Mouse (Mus musculus) liver, embryonic 13.5 days (tissue): ENCODE data around the gene Sesn2. TPM values are rescaled to one million over a fixed set of nuclear protein-coding genes. Genes with fewer than 3 reads are reported as not detected.
"Not testable (repeated sequence)": the region's sequence is repeated elsewhere in the genome, so short reads cannot be mapped to it uniquely, and the experiment has no call there.

Experiments used
- ATAC-seq: fragments of 200-750 bp; cut with Nextera tagmentation; 2 replicates; pipeline ENCODE4 v1.8.0; 2017; ENCODE audit warnings: low read depth, mild to moderate bottlenecking, moderate number of reproducible peaks, moderate library complexity
- DNase-seq: peaks from one replicate; pipeline ENCODE4 v3.0.0; 2022
- H3K27ac ChIP-seq: fragments of 300-500 bp; sonication (generic); 2 replicates; pipeline ENCODE4 v1.5.1; 2015; ENCODE audit warnings: moderate library complexity, mild to moderate bottlenecking, inconsistent platforms
- H3K27me3 ChIP-seq: fragments of 300-500 bp; sonication (generic); 2 replicates; pipeline ENCODE4 v1.6.1; 2015; ENCODE audit warnings: mild to moderate bottlenecking, inconsistent platforms
- H3K36me3 ChIP-seq: fragments of 300-500 bp; sonication (generic); 2 replicates; pipeline ENCODE4 v1.6.1; 2015; ENCODE audit warnings: mild to moderate bottlenecking, inconsistent platforms
- H3K4me1 ChIP-seq: fragments of 300-500 bp; sonication (generic); replicated peaks from 2 replicates; pipeline ENCODE4 v1.6.1; 2015; ENCODE audit warnings: inconsistent platforms
- H3K4me2 ChIP-seq: fragments of 300-500 bp; sonication (generic); 2 replicates; pipeline ENCODE4 v1.6.1; 2015; ENCODE audit warnings: inconsistent platforms, mild to moderate bottlenecking, moderate library complexity
- H3K4me3 ChIP-seq: fragments of 300-500 bp; sonication (generic); replicated peaks from 2 replicates; pipeline ENCODE4 v1.5.1; 2015; ENCODE audit warnings: mild to moderate bottlenecking, inconsistent platforms
- H3K9ac ChIP-seq: fragments of 300-500 bp; sonication (generic); 2 replicates; pipeline ENCODE4 v1.6.1; 2015; ENCODE audit warnings: mild to moderate bottlenecking, inconsistent platforms
- H3K9me3 ChIP-seq: fragments of 300-500 bp; sonication (generic); replicated peaks from 2 replicates; pipeline ENCODE4 v1.6.1; 2016; ENCODE audit warnings: inconsistent platforms
- WGBS: fragments of 180-500 bp; shearing (Covaris S2); methylation state at CpG from one replicate; pipeline ENCODE4 v1.1.7; 2015; ENCODE audit not compliant: insufficient replicate concordance; 5-methylcytosine and 5-hydroxymethylcytosine counted together
- polyA plus RNA-seq: library from polyadenylated mRNA; unstranded; fragments of >200 nt; fragmentation: Nextera tagmentation; extraction: Ambion mirVana; gene quantifications from 2 replicates; pipeline ENCODE4 v1.2.1, GENCODE M21; 2015

Sesn2 gene
- 7.0 TPM in 2 replicates for polyA plus RNA-seq

DNA sequence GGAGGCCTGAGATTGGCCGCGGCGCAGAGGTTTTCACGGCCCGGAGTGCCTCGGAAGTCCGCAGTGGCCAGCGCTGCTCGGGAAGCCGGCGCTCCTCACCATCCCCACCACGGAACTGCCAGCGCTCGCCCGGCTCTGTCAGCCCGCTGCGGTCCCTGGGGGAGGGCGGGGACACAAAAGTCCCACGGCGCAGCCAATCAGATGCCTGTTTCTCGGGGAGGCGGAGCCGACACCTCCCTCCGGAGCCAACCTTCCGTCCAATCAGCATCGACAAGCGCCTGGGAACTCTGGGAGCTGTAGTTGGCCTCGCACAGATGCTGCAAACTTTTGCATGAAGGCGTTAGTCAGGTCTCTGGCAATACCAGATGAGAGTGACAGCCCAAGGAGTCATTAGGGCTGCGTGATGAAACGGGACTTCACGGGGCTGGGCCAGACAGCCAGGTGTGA is at the start of gene Sesn2:
TSS of gene Sesn2 (minus strand) at position 150 of the 447 bp plus-strand sequence.
- no peaks in the 10 kb centered on the region for H3K36me3 ChIP-seq
- DNase-seq: peak; percentile 98
- no peaks in the 10 kb centered on the region for H3K27me3 ChIP-seq
- WGBS: under 1% methylated on average over 32 of the region's 32 CpGs
- ATAC-seq: peak; percentile 92
- H3K4me1 ChIP-seq: peaks cover 86% of the 10 kb centered on the region
- peak within 1 kb of the TSS; percentile 91 for H3K9ac ChIP-seq
- H3K4me2 ChIP-seq: peak within 1 kb of the TSS; percentile 93
- peak within 1 kb of the TSS; percentile 89 for H3K4me3 ChIP-seq
- peak within 1 kb of the TSS; percentile 87 for H3K27ac ChIP-seq
- no peaks in the 10 kb centered on the region for H3K9me3 ChIP-seq

- DNase-seq, H3K9ac ChIP-seq, H3K9me3 ChIP-seq, H3K4me3 ChIP-seq, H3K27me3 ChIP-seq, H3K4me2 ChIP-seq, H3K27ac ChIP-seq, ATAC-seq: not testable (repeated sequence)
- WGBS: 78% methylated on average over 7 of the region's 7 CpGs
- peaks cover 38% of the 10 kb centered on the region for H3K36me3 ChIP-seq
- peaks cover 28% of the 10 kb centered on the region for H3K4me1 ChIP-seq
Measured at GRCm38 (mm10) chr4:132555550-132555949, 45.2 kb upstream of the Sesn2 start.

GRCm38 (mm10) chr4:132554653-132555052 is 44.4 kb upstream of the Sesn2 start:
- Histone ChIP-seq H3K27ac (peak overlapping the region; percentile 39; the same call in 1 of the 2 replicates), H3K27me3 (no peaks in the 10 kb centered on the region), H3K4me3 (no peak overlapping the region), H3K36me3 (peaks cover 47% of the 10 kb centered on the region), H3K4me1 (peaks cover 28% of the 10 kb centered on the region), H3K9ac (no peak overlapping the region), H3K9me3 (no peaks in the 10 kb centered on the region), H3K4me2 (no peak overlapping the region)
- WGBS: 40% methylated on average over 8 of the region's 8 CpGs
- peak; percentile 41 for ATAC-seq
- no peak for DNase-seq

- Histone ChIP-seq H3K4me1 (peaks cover 28% of the 10 kb centered on the region), H3K4me2 (no peak overlapping the region), H3K27ac (peak overlapping the region; percentile 39; the same call in 1 of the 2 replicates), H3K27me3 (no peaks in the 10 kb centered on the region), H3K9ac (no peak overlapping the region), H3K9me3 (no peaks in the 10 kb centered on the region), H3K36me3 (peaks cover 51% of the 10 kb centered on the region), H3K4me3 (no peak overlapping the region)
- 76% methylated on average over 5 of the region's 5 CpGs for WGBS
- ATAC-seq: peak; percentile 13; the same call in 1 of the 2 replicates
- DNase-seq: no peak
Measured at GRCm38 (mm10) chr4:132554221-132554620, 43.9 kb upstream of the Sesn2 start.

- no peak overlapping the region; the same call in 1 of the 2 replicates for H3K27ac ChIP-seq
- no peaks in the 10 kb centered on the region for H3K27me3 ChIP-seq
- H3K4me1 ChIP-seq: peaks cover 6% of the 10 kb centered on the region; the same call in 1 of the 2 replicates
- no peak overlapping the region for H3K4me3 ChIP-seq
- H3K9me3 ChIP-seq: no peaks in the 10 kb centered on the region
- DNase-seq (no peak), ATAC-seq (peak; percentile 77)
- WGBS: 38% methylated on average over 8 of the region's 8 CpGs
- peaks cover 98% of the 10 kb centered on the region for H3K36me3 ChIP-seq
- no peak overlapping the region for H3K4me2 ChIP-seq
- no peak overlapping the region for H3K9ac ChIP-seq
Measured at GRCm38 (mm10) chr4:132545851-132546250, 35.5 kb upstream of the Sesn2 start.

DNA sequence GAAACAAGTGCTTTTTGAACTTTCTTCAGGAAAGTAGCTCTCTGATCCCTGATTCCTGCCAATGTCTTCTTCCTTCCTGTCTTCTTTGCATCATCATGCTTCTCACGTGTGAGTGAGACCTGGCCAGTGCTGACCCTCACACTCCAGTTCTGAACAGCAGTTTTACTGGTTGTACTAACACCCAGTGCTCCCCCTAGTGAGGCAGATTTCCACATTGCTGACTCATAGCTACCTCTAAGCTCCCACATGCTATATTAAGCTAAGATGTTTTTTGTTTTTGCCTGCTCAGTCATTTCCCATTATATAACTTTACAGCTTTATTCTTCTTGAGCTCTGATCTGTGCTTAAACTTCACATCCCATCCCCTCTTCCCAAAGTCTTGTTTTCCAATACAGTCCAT is 32.4 kb upstream of the Sesn2 start:
- H3K4me1 ChIP-seq: peaks cover 27% of the 10 kb centered on the region
- ATAC-seq (no peak), DNase-seq (no peak)
- H3K9ac ChIP-seq: no peak overlapping the region
- H3K4me3 ChIP-seq: no peak overlapping the region
- 38% methylated on average over 1 of the region's 1 CpGs for WGBS
- no peaks in the 10 kb centered on the region for H3K27me3 ChIP-seq
- no peak overlapping the region for H3K27ac ChIP-seq
- peaks cover 95% of the 10 kb centered on the region for H3K36me3 ChIP-seq
- no peak overlapping the region for H3K4me2 ChIP-seq
- no peaks in the 10 kb centered on the region for H3K9me3 ChIP-seq

DNA sequence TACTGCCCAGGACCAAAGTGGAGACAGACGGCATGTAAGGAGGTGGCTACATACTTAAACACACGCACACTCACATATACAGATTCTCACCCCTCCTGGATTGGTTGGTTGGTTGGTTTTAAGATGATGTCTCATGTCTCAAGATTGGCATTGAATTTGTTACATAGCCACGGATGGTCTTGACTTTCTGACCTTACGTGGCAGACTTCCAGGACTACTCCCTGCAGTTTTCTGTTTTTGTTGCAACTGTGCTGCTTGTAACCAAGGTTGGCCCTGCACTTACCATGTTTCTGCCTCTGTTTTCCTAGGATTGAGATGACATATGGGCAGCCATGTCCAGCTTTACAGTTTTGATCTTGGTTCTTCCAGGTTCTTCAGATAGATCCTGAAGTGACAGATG is 31.1 kb upstream of the Sesn2 start:
- 88% methylated on average over 4 of the region's 4 CpGs for WGBS
- H3K4me3 ChIP-seq: no peak overlapping the region
- H3K4me2 ChIP-seq: no peak overlapping the region
- no peaks in the 10 kb centered on the region for H3K27me3 ChIP-seq
- peaks cover 92% of the 10 kb centered on the region for H3K36me3 ChIP-seq
- ATAC-seq (no peak), DNase-seq (no peak)
- H3K9ac ChIP-seq: no peak overlapping the region
- peaks cover 40% of the 10 kb centered on the region for H3K4me1 ChIP-seq
- H3K27ac ChIP-seq: no peak overlapping the region
- H3K9me3 ChIP-seq: no peaks in the 10 kb centered on the region

- Histone ChIP-seq H3K27me3 (no peaks in the 10 kb centered on the region), H3K36me3 (peaks cover 73% of the 10 kb centered on the region), H3K27ac (no peak overlapping the region), H3K9me3 (no peaks in the 10 kb centered on the region), H3K9ac (no peak overlapping the region; the same call in 1 of the 2 replicates), H3K4me2 (no peak overlapping the region), H3K4me3 (no peak overlapping the region), H3K4me1 (peaks cover 50% of the 10 kb centered on the region)
- DNase-seq: no peak
- 86% methylated on average over 5 of the region's 5 CpGs for WGBS
- no peak for ATAC-seq
Measured at GRCm38 (mm10) chr4:132539481-132539880, 29.2 kb upstream of the Sesn2 start.

DNA sequence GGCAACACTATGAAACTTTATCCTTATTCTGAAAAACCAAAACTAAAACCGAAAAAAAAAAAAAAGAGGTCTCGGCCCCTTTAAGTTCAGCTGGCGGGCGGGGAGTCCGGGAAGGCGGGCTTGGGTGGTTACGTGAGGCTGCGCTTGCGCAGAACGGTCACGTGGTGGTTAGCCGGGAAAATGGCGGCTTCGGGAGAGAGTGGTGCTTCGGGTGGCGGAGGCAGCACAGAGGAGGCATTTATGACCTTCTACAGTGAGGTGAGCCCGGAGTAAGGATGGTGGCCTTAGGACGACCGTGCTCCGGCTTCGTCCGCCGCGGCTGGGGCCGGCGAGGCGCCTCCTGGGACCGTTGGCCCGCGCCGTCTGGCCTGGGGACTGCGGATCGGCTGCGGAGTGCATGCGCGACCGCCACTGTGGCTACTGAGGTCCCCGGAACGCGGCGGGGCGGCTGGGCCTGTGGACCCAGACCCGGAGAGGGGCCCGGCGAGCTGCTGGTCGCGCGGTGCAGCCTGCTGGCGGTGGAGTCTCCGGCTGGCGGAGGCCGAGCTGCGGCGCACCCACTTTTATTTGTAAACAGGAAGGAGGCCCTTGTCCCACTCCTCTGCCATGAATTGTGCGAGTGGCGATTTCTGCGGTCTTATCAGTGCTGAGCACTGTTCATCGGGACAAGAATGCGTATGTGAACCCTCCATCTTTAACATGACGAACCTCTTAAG is 25.3 kb upstream of the Sesn2 start, which contains the start of gene Dnajc8:
TSS of gene Dnajc8 (plus strand) at position 145 of the 716 bp plus-strand sequence.
- Histone ChIP-seq H3K36me3 (peaks cover 45% of the 10 kb centered on the region), H3K27ac (peak within 1 kb of the TSS; percentile 98), H3K27me3 (no peaks in the 10 kb centered on the region), H3K9ac (peak within 1 kb of the TSS; percentile 95), H3K4me1 (peaks cover 68% of the 10 kb centered on the region), H3K4me3 (peak within 1 kb of the TSS; percentile 96), H3K9me3 (no peaks in the 10 kb centered on the region), H3K4me2 (peak within 1 kb of the TSS; percentile 90)
- peak; percentile 94 for DNase-seq
- WGBS: under 1% methylated on average over 60 of the region's 60 CpGs
- ATAC-seq: peak; percentile 56

DNA sequence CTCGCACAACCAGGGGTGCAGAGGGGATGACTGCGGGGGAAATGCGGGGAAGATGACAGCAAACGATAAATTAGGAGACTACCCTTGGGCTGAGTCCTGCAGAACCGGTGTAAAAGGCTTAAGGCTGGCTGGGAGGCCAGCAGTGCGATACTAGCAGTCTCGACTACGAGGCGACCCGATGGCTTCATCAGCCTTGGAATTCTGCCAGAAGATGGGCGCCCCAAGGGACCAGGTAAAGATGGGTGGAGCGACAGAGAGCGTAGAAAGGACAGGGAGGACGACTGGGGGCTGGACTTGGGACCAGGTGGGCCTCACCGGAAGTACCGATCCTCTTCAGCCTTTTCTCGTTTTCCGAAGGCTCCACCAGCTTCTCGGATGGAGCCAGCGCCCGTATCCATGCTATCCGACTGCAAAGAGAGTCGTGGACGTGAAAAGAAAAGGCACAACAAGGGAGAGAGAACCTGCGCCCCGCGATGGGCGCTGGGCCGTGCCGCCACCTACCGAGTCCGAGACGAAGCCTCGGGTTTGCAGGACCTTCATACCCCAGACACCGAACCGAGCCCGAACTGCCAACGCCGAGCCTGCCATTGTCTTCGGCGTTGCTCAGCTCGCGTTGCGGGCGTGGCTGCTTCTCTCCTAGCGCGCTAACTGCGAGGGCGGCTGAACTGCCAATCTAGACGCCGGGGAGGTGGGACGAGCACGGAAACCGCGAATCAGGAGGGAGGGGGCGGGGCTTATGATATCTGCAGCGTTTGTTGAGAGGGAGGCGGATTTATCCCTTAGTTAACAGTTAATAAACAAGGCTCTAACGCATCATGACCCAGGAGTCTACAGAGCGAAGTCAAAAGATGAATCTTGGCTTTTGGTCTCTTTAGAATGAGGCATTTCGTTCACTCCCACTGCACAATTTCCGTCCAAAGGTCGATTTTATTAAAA is 22.9 kb upstream of the Sesn2 start, which contains the start of gene Atpif1:
TSS of gene Atpif1 (minus strand) at position 679 of the 936 bp plus-strand sequence.
- peaks cover 74% of the 10 kb centered on the region for H3K4me1 ChIP-seq
- under 1% methylated on average over 63 of the region's 63 CpGs for WGBS

DNA sequence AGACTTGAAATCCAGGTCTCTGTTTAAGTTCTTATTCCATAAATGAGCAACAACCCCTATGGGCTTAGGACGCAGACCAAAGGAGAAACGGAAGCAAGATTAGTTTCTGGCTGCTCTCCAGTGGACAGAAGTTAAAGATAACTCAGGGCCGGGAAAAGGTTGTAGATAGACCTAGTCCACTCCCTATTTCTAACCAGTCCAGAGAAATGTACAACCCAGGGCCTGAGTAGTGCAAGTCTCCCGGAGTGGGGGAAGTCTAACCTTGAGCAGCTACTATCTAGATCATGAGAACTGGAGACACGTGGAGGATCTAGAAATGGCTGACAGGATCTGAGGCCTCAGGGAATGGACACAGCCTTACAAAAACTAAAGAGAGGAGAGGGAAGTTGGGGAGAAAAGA is 22.2 kb upstream of the Sesn2 start:
- H3K9me3 ChIP-seq: no peaks in the 10 kb centered on the region
- 0% methylated on average over 5 of the region's 5 CpGs for WGBS
- H3K27me3 ChIP-seq: no peaks in the 10 kb centered on the region
- peak overlapping the region; percentile 90 for H3K4me2 ChIP-seq
- H3K27ac ChIP-seq: peak overlapping the region; percentile 99
- ATAC-seq: peak; percentile 42
- H3K4me1 ChIP-seq: peaks cover 72% of the 10 kb centered on the region
- H3K4me3 ChIP-seq: peak overlapping the region; percentile 96
- peak overlapping the region; percentile 97 for H3K9ac ChIP-seq
- peaks cover 37% of the 10 kb centered on the region for H3K36me3 ChIP-seq
- DNase-seq: peak; percentile 56

More for the DNA sequence above, 22.9 kb upstream of the Sesn2 start, which contains the start of gene Atpif1:
- peak within 1 kb of the TSS; percentile 90 for H3K4me2 ChIP-seq
- DNase-seq: peak; percentile 88
- peak within 1 kb of the TSS; percentile 97 for H3K9ac ChIP-seq
- no peaks in the 10 kb centered on the region for H3K9me3 ChIP-seq
- ATAC-seq: peak; percentile 69
- peak within 1 kb of the TSS; percentile 99 for H3K27ac ChIP-seq
- peak within 1 kb of the TSS; percentile 96 for H3K4me3 ChIP-seq
- no peaks in the 10 kb centered on the region for H3K27me3 ChIP-seq
- peaks cover 43% of the 10 kb centered on the region for H3K36me3 ChIP-seq
